Mouse (Mus musculus) lung, postnatal 25 days (tissue): Measurements from ENCODE around the gene Nfya.

Experiments
- DNase-seq: peaks from one replicate; pipeline ENCODE4 v3.0.0; 2022; ENCODE audit warnings: low spot score

Nfya gene

GRCm38 (mm10) chr17:48409380-48410298 is at the start of gene Nfya, which contains the start of gene Oard1:
Nfya (minus strand) TSS chr17:48409906.
Oard1 (plus strand) TSS chr17:48410014.
- DNase-seq = peak; percentile 100

DNA sequence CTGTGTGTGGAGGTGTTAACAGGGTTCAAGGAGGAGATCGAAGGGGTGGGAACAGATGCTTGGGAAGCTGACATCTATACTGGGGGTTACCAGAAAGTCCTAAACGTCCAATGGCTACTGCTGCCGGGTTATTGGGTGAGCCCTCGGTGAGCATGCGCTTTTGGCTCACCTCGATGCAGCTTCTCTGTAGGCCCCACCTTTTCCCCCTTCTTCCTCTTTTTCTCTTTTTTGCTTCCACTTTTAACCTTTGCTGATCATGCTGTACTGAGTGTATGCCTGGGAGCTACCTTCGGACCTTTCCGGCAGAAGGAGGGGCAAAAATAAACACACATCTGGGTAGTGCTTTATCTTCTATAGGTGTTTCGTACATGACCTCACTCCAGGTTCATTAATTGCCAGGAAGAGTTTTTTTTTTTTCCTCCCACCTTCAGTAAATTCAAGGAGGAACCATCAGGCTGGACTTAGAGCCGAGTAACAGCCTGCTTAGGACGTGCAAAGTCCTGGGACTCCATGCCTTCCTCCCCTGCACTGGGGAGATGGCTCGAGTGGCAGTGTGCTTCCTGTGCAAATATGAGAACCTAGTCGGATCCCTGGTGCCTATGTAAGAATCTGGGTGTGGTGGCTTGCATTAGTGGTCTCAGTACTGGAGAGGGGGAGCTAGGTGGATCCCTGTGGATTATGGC is 48.4 kb upstream of the Nfya start:
- no peak for DNase-seq

GRCm38 (mm10) chr17:48455955-48456354 is 46.2 kb upstream of the Nfya start:
- DNase-seq = no peak

- peak; percentile 20 for DNase-seq
Measured at GRCm38 (mm10) chr17:48454688-48455087, 45.0 kb upstream of the Nfya start, which contains the start of gene Unc5cl. Unc5cl (plus strand) TSS chr17:48454901.

DNA sequence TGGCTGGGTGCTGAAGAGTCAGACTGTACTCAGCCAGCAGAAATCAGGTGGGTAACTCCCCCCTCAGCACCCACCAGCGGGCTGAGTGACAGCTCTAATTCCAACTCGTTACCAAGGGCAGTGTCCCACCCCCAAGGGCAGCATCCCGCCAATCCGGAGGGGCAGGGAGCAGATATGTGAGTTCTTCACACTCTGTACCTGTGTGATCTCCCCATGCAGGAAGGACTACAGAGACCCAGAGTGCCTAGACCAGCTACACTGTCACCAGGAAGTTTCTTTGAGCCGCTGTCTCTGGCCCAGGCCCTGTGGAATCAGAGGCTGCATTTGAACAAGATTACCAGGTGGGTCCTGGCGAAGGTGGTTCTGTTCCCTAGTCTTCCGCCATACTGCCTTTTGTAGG is 44.5 kb upstream of the Nfya start:
- no peak for DNase-seq

DNA sequence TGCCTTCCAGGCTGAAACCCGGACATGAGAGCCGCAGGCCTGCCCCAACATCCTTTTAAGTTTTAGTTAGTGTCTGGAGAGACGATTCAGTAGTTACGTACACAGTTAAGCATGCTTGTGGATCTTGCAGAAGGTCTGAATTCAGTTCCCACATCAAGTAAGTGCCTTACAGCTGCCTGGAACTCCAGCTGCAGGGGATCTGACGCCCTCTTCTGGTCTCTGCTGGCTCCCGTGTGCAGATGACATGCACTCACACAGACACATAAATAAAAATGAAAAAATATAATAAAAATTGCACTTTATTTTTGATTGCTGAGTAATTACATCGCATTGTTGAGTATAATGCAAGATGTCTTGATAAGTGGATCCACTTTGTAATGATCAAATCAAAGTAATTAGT is 43.8 kb upstream of the Nfya start:
- no peak for DNase-seq

DNA sequence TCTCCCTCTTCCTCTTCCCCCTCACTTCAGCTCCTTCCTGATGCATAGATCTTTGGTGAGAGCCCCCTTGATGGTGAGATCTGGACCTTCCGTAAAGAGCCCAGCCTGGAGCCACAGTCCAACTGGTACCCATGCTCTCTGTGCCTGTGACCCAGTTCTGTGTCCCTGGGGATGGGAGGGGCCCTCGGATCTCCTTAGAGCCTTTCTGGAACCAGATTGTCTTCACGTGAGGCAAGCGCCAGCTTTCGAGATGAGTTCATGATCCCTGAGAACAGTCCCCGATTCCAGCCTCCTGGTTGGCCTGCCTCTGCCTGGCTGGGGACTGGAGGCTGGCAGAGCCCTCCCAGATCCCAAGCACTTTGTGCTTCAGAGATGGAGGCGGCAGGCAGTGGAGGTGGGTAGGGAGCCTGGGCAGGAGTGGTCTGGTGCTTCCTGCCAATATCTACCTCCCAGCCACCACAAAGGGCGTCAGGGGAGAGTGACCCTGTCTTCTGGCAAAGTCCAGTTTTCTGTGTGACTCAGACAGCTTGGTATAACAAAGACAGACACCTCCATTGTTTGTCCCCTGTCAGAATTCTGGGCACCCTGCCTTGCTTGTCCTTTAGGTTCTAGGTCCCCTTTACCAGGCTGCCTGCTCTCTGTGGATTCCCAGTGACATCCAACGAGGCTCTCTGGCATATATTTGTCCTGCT is 42.2 kb upstream of the Nfya start:
- DNase-seq = no peak

DNA sequence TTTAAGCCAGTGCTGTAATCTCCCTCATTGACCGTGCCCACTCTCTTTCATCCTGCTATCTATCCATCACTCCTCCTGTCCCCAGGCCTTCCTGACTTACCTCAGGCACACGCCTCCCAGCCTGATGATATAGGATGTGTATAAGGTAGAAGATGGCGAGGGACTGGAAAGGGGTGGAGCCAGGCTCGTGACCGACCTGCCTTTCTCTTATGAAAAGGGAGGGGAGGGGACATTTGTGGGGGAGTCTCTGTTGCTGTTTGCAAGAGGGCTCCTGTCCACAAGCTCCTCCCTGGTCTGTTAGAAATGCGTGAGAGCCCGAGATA is 41.6 kb upstream of the Nfya start, which contains the start of gene Tspo2:
Gene Tspo2 (minus strand): TSS at position 170 of the 323 bp plus-strand sequence.
- DNase-seq = no peak

- DNase-seq = no peak
Measured at GRCm38 (mm10) chr17:48450666-48451352, 41.1 kb upstream of the Nfya start.

DNA sequence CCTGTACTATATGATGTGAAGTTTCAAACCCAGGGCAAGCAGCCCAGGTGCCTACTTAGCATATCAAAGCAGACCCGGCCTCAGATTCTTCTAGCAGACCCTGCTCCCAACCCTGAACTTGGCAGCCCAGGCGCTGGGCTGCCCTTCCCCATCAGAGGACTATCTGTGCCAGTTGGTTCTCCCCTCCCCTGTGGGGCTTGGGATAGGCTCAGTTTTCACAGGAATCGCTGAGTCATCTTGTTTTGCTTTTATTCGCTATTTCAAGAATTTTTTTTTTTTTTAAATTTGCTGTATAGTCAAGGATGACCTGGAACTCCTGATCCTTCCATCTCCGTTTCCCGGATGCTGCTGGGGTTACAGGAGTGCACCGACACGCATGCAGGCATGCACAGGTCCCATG is 38.0 kb upstream of the Nfya start:
- no peak for DNase-seq

- no peak for DNase-seq
Measured at GRCm38 (mm10) chr17:48443542-48444145, 33.9 kb upstream of the Nfya start.

GRCm38 (mm10) chr17:48442745-48443457 is 33.2 kb upstream of the Nfya start:
- no peak for DNase-seq

GRCm38 (mm10) chr17:48437421-48437911 is 27.8 kb upstream of the Nfya start:
- no peak for DNase-seq

DNA sequence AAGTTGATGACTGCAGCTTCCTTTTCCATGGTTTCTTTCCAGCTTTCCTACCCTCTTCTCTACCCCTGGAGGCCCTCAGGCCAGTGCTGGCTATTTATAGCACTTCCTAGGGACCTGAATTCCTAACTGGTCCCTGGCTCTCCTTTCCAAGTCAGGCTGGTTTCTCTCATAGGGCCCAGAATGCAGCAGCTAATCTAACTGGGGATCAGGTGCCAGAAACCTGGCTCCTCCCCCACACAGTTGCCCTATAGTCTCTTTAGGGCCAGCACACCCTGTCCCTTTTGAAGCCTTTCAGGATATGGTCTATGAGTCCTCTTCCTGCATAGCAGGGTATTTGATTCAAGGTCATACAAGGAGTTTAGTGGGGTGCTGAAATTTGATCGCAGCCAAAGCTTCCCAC is 26.8 kb upstream of the Nfya start:
- no peak for DNase-seq

GRCm38 (mm10) chr17:48434479-48434878 is 24.8 kb upstream of the Nfya start:
- DNase-seq = no peak

DNA sequence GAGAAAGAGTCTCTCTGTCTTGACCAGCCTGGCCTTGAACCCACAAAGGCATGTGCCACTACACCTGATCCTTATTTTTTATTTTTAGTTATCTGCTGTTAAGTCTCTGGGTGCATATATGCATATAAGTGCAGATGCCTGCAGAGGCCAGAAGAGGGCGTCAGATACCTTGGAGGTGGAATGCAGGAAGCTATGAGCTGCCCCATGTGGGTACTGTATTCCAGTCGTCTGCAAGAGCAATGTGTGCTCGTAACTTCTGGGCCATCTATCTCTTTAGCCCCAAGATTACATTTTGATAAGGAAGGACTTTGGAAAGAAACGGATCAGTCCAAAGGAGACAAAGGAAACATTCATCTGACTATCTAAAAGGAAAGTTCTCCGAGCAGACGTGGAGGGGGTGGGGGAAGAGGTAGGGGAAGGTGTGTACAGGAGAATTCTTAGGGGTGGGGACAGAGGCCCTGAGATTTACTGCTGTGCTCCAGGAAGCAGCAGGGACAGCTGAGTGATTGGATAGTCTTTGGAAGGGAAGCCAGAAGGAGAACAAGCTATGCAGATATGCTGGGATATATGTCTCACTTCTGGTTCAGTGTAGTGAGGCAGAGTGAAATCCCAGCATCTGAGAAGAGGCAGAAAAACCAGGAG is 24.1 kb upstream of the Nfya start:
- no peak for DNase-seq

DNA sequence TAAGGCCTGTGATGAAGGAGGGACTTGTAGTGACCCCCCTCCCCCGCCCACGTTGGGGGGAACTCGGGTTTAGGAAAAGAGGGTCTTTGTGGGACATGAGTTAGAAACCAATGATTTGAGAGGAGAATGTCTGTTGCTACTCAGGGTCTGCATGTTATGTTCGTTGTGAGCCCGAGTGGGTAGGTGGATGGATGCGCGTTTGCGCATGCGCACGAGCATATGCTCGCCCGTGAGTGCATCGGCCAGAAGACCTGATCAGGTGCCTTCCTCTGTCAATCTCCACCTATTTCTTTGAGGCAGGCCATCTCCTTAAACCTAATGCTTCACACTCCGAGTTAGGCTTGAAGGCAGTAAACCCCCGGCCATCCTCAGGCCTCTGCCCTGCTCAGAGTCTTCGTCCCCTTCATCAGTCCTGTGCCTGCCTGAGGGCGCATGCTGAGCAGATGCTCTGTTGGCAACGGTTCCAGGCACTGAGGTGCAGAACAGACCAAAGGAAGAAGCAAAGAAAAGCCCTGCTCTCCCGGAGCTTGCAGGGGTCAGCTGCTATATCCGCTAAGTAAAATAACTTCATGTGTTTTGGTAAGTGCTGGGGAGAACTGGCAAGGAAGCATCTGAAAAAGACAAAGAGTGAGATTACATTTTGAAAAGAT is 23.4 kb upstream of the Nfya start:
- DNase-seq = no peak

DNA sequence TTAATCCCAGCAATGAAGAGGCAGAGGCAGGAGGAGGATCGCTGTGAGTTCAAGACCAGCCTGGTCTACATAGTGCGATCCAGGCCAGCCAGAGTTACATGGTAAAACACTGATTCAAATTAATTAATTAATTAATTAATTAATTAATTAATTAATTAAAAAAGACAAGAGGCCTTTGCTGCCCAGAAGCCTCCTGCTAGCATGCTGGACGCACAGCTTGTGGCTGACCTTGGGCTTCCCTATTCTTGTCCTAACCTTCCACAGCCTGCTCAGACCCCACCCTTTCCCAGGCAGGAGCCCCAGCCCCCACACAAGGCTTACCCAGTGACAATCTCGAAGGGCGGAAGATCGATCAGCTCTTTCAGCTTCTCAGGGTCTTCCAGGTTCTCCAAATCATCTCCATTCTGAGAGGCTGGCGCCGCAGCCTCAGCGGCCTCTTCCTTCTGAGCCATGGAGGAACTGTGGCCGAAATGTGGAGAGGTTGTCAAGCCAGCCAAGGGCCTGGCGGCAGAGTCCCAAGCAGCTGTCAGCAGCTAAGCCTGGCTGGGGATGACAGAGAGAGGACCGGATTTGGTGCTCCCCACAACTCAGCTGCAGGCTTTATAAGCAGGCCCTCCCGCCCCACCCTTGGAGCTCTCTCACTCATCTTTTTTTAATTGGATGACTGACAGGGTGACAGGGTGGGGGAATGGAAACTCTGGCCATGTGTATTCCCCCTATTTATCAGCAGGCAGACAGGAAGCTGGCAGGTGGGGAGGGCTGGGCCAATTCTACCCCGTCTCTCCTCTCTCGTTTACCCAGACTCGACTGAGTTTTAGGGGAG is 22.7 kb upstream of the Nfya start, which contains the start of gene Apobec2:
Gene Apobec2 (minus strand): TSS at position 773 of the 823 bp plus-strand sequence.
- no peak for DNase-seq

DNA sequence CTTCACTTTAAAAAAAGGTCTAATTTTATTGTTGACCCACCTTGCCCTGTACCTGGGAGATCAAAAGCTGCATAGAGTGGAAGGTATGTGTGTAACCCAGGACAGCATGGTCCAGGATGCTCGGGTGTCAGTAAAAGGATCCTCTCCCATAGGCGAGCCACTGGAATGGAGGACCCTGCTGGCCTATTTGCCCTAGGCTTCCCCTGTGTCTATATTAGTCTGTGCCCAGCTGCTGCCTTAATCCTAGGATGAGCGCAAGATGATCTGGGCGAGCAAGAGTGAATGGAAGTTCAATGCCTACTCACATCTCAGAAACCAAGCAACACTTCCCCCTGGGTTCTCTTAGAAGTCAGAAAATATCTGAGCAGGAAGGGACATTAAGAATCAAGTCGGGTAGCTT is 21.3 kb upstream of the Nfya start:
- no peak for DNase-seq
